Mouse (Mus musculus) MEL (cell line): ENCODE results near the gene Cirbp.

Source experiments
- EP300 ChIP-seq, 2 experiments: IDR thresholded peaks; 2 replicates each; pipeline ENCODE4 v1.6.1; 2011; ENCODE audit warnings: improper control_type of control experiment in 2 of 2, low read length in 2 of 2, low read depth in 1 of 2, mild to moderate bottlenecking in 1 of 2
- MEF2A ChIP-seq: IDR thresholded peaks from 2 replicates; pipeline ENCODE4 v1.6.1; 2014; ENCODE audit warnings: low read depth, mild to moderate bottlenecking, inconsistent platforms, low read length, improper control_type of control experiment; ENCODE audit not compliant: poor library complexity, insufficient replicate concordance, severe bottlenecking; ENCODE audit errors: extremely low read depth
- POLR2A ChIP-seq, 2 experiments: IDR thresholded peaks; 2 replicates each; pipeline ENCODE4 v1.6.1; 2011 to 2012; ENCODE audit warnings: low read length in 2 of 2, mild to moderate bottlenecking in 2 of 2, control low read depth in 1 of 2, improper control_type of control experiment in 1 of 2, low read depth in 1 of 2, moderate library complexity in 1 of 2; ENCODE audit not compliant: control insufficient read depth in 1 of 2, insufficient read depth in 1 of 2, poor library complexity in 1 of 2
- TCF12 ChIP-seq: IDR thresholded peaks from 2 replicates; pipeline ENCODE4 v1.6.1; 2014; ENCODE audit warnings: low read depth, mild to moderate bottlenecking, inconsistent platforms, low read length, improper control_type of control experiment, moderate library complexity
- ZC3H11A ChIP-seq: IDR thresholded peaks from 2 replicates; pipeline ENCODE4 v1.6.1; 2012; ENCODE audit warnings: low read depth, mild to moderate bottlenecking, inconsistent platforms, low read length, improper control_type of control experiment

GRCm38 (mm10) chr10:80164998-80165344 is 814 bp upstream of the Cirbp start:
- TF ChIP-seq MEF2A (no peak), POLR2A (IDR thresholded peaks at IDR 0.05; ENCODE audit: control insufficient read depth in 1 of 2, insufficient read depth in 1 of 2, low read depth in 1 of 2, low read length in 2 of 2, poor library complexity in 1 of 2) (peak in 1 of 2 experiments; percentile 13; a peak in 2 of 4 replicates), TCF12 (peak; percentile 50), EP300 (IDR thresholded peaks at IDR 0.05; ENCODE audit: low read depth in 1 of 2, low read length in 2 of 2) (peak in 1 of 2 experiments; percentile 33; a peak in 1 of 4 replicates), ZC3H11A (peak; percentile 91)
